Mouse (Mus musculus) CD8-positive naive resting alpha-beta T cell, adult 2 months (primary cell): ENCODE data around the gene Plgrkt.
A peak's percentile ranks its signal among the peaks of the same experiment; 100 is the strongest.
"Not testable (repeated sequence)": the region's sequence is repeated elsewhere in the genome, so short reads cannot be mapped to it uniquely, and the experiment has no call there.

Source experiments
- DNase-seq, 2 experiments: peaks; one replicate each; pipeline ENCODE4 v3.0.0; 2022; ENCODE audit warnings: low read depth in 2 of 2, low spot score in 2 of 2

Plgrkt gene

GRCm38 (mm10) chr19:29366969-29367622 is at the start of gene Plgrkt, which contains the start of gene Cd274:
Gene Plgrkt, minus strand, starts transcription at chr19:29367390.
Gene Cd274, plus strand, starts transcription at chr19:29367455.
- DNase-seq, result peak; percentile 80 to 83

GRCm38 (mm10) chr19:29416393-29416902 is 49.3 kb upstream of the Plgrkt start:
- no peak for DNase-seq

- DNase-seq, result not testable (repeated sequence)
Measured at GRCm38 (mm10) chr19:29414917-29415316, 47.7 kb upstream of the Plgrkt start.

- DNase-seq, result no peak
Measured at GRCm38 (mm10) chr19:29414513-29414912, 47.3 kb upstream of the Plgrkt start.

- DNase-seq, result no peak
Measured at GRCm38 (mm10) chr19:29412476-29413420, 45.6 kb upstream of the Plgrkt start.

GRCm38 (mm10) chr19:29410619-29411018 is 43.4 kb upstream of the Plgrkt start, which contains the start of gene Pdcd1lg2:
Gene Pdcd1lg2, plus strand, starts transcription at chr19:29410919.
- DNase-seq, result no peak

GRCm38 (mm10) chr19:29406042-29407017 is 39.1 kb upstream of the Plgrkt start:
- DNase-seq, result no peak

GRCm38 (mm10) chr19:29405388-29405787 is 38.2 kb upstream of the Plgrkt start:
- no peak for DNase-seq

- DNase-seq, result no peak
Measured at GRCm38 (mm10) chr19:29403251-29403650, 36.1 kb upstream of the Plgrkt start.

- no peak for DNase-seq
Measured at GRCm38 (mm10) chr19:29402621-29403020, 35.4 kb upstream of the Plgrkt start.

GRCm38 (mm10) chr19:29400466-29400865 is 33.3 kb upstream of the Plgrkt start:
- no peak for DNase-seq

- no peak for DNase-seq
Measured at GRCm38 (mm10) chr19:29399786-29400185, 32.6 kb upstream of the Plgrkt start.

- no peak for DNase-seq
Measured at GRCm38 (mm10) chr19:29396353-29396752, 29.2 kb upstream of the Plgrkt start.

- DNase-seq, result no peak
Measured at GRCm38 (mm10) chr19:29394721-29395120, 27.5 kb upstream of the Plgrkt start.

GRCm38 (mm10) chr19:29393333-29393732 is 26.1 kb upstream of the Plgrkt start:
- no peak for DNase-seq

GRCm38 (mm10) chr19:29391279-29391678 is 24.1 kb upstream of the Plgrkt start:
- DNase-seq, result no peak

GRCm38 (mm10) chr19:29390483-29390882 is 23.3 kb upstream of the Plgrkt start:
- DNase-seq, result no peak

GRCm38 (mm10) chr19:29388818-29389217 is 21.6 kb upstream of the Plgrkt start:
- DNase-seq, result no peak

- no peak for DNase-seq
Measured at GRCm38 (mm10) chr19:29385822-29386221, 18.6 kb upstream of the Plgrkt start.

- DNase-seq, result no peak
Measured at GRCm38 (mm10) chr19:29384994-29385393, 17.8 kb upstream of the Plgrkt start.

- DNase-seq, result no peak
Measured at GRCm38 (mm10) chr19:29384412-29384811, 17.2 kb upstream of the Plgrkt start.
